Mouse (Mus musculus) CD4-positive, CD25-positive, alpha-beta regulatory T cell (primary cell): ENCODE results near the gene Gbp10. TPM values are rescaled to one million over a fixed set of nuclear protein-coding genes. Genes with fewer than 3 reads are reported as not detected.

Experiments
- polyA plus RNA-seq: library from polyadenylated mRNA; unstranded; fragments of 100-300 nt; shearing (Covaris generic); gene quantifications from one replicate; pipeline ENCODE4 v1.2.1, GENCODE M21; 2017

Gbp10 gene
- polyA plus RNA-seq: 75.7 TPM

GRCm38 (mm10) chr5:105239483-105240047, at the start of gene Gbp10:
Gbp10 (minus strand) TSS chr5:105239533.

Other genes with a start within 250 kb of the Gbp10 start
- gene Gbp9, start 100.0 kb downstream of the Gbp10 start, polyA plus RNA-seq: 128 TPM
- gene Gbp8, start 100.0 kb downstream of the Gbp10 start, polyA plus RNA-seq: 92.8 TPM
- 217 TPM for gene Gbp4, start 99.9 kb downstream of the Gbp10 start, polyA plus RNA-seq
- gene Gm43302, start 54.2 kb upstream of the Gbp10 start, polyA plus RNA-seq: 5.6 TPM
- gene Gbp6, start 54.2 kb upstream of the Gbp10 start, polyA plus RNA-seq: 183 TPM
- 5.5 TPM for gene Lrrc8b, start 176.2 kb upstream of the Gbp10 start, polyA plus RNA-seq